Mouse (Mus musculus) spleen, postnatal 0 days (tissue): ENCODE data around the gene Slc38a4. TPM values are rescaled to one million over a fixed set of nuclear protein-coding genes. Genes with fewer than 3 reads are reported as not detected.

Source experiments
- polyA plus RNA-seq: library from polyadenylated mRNA; unstranded; fragments of >200 nt; fragmentation: Nextera tagmentation; extraction: Ambion mirVana; gene quantifications from 2 replicates; pipeline ENCODE4 v1.2.1, GENCODE M21; 2015

Slc38a4 gene
- polyA plus RNA-seq, result 9.5 and 11.7 TPM in 2 replicates

GRCm38 (mm10) chr15:97055794-97056193, at the start of gene Slc38a4:
Slc38a4 (minus strand) TSS chr15:97055956.

Other genes starting within 250 kb of the Slc38a4 start
- gene Pced1b, start 191.2 kb upstream of the Slc38a4 start, polyA plus RNA-seq, result 6.2 and 7.3 TPM in 2 replicates
- gene Amigo2, start 191.3 kb upstream of the Slc38a4 start, polyA plus RNA-seq, result 4.8 and 4.9 TPM in 2 replicates